Mouse (Mus musculus) kidney, adult 8-10 months (tissue): ENCODE data around the gene Rnf115.

Experiments used
- DNase-seq, 2 experiments: peaks; one replicate each; pipeline ENCODE4 v3.0.0; 2022

Rnf115 gene

DNA sequence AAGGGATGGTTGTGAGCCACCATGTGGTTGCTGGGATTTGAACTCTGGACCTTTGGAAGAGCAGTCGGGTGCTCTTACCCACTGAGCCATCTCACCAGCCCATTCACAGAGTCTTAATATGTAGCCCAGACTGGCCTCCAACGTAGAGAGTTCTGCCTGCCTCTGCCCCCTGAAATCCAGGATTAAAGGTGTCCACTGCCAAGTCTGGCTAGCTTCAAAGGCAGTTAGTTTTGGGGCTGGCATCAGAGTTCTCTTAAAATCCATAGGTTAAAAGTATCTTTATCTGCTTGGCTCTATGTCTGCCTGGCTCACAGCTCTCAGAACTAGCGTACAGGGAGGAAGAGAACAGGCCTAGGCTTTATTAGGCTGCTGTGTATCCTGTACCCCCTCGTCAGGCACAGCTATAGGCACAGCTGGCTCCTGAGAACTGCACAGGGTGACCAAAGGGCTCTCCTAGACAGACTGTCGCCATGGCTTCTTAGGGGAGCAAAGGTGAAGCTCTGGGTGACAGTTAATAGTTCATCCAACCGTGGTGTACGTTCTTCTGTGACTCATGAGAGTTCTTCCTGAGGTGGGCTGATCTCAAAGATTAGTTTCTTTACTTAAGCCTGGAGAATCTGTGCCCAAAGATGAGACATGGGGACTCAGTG is 111.7 kb downstream of the Rnf115 start:
- peak; percentile 65 to 76 for DNase-seq
